Mouse (Mus musculus) spleen, embryonic (tissue): ENCODE results near the gene Sptlc2.

Source experiments
- CTCF ChIA-PET: fragments of 350-600 bp; sonication (Branson Sonifier 250); formaldehyde crosslinking; loops from one replicate; lab custom pipeline; 2022; lab: Charles Lee

Gene Sptlc2

GRCm38 (mm10) chr12:87397811-87398417, 9.8 kb upstream of the Sptlc2 start:
- CTCF ChIA-PET = interaction anchor here (0.7 kb wide), 1 partner anchor 49 kb away, joined by 7 read pairs; no protein-coding TSS in a partner anchor

GRCm38 (mm10) chr12:87397126-87397525, 9.0 kb upstream of the Sptlc2 start:
- CTCF ChIA-PET = interaction anchor here (0.7 kb wide), 1 partner anchor 48 kb away, joined by 7 read pairs; no protein-coding TSS in a partner anchor

GRCm38 (mm10) chr12:87394316-87394715, 6.2 kb upstream of the Sptlc2 start:
- CTCF ChIA-PET = no interaction called here

- CTCF ChIA-PET = no interaction called here
Measured at GRCm38 (mm10) chr12:87393447-87394145, 5.4 kb upstream of the Sptlc2 start.

DNA sequence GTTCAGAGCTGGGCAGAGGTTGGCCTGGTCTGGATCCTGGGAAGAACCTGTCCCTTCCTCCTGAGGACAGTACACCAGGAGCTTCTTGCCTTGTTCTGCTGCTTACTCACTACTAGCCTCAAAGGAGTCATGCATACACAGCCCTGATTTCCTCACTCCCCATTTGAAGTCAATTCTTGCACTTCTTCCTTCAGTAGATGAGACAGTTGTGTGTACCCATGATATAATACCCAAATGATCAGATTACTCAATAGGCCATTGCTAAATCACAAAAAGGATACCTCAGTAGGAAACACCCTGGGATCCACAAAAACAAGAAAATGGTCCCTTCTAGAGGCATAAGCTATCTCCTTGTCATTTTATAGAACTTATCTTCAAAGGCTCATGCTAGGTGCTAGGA, 3.2 kb upstream of the Sptlc2 start:
- CTCF ChIA-PET = interaction anchor here (0.5 kb wide), 1 partner anchor 21 kb away, joined by 3 read pairs; no protein-coding TSS in a partner anchor

DNA sequence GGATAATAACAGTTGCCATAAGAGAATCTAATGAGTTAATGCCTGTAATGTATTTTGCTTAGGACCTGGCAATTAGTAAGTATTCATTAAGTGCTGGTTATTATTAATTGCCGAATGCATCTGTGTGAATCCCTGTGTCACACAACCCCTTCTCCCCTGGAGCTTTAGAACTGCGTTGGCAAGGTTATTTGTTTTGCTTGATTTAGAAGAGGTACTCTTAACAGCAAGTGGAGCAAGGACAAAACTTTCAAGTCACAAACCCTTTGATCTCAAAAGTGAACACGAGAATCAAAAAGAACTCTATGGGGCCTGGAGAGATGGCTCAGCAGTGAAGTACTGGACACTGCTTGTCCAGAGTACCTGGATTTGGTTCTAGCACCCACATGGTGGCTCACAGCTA, 1.1 kb upstream of the Sptlc2 start:
- CTCF ChIA-PET = no interaction called here

DNA sequence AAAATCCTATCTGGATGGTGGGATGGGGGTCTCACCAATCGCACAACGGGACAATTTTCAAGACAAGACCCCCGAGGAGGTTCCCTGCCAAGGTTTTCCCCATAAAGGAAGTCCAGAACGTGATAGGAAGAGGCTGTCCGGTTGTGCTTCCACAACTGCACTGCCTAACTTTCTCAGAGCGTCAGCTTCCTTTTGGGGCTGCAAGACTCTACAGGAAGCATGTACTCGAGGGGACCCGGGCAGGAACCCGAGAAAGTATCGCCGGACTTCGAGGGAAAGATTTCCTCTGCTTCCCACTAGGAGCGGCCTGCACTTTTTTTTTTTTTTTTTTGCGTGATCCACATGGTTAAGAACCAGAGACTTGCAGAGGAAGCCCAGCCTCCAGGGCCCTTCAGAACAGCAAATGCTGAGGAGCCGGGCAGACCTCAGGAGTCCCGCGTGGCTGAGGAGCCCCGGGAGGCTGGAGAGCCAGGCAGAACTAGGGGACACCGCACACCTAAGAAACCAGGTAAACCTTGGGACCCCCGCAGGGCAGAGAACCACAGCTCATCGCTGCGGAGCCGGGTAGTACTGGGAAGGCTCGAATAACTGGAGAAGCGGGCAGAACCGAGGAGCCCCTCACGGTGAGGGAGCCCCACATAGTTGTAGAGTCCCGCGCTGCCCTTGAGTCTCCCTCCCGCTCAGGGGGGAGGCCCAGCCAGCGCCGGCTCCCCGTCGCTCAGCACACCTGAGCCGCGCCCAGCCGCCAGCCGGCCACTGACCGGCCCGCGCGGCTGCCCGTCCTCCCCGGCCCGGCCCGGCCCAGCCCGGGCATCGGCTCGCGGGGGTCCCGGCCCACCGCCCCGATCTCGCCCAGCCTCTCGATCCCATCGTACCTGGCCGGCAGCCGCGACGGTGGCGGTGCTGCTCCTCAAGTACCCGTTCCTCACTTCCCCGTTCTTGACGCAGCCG, 709 bp downstream of the Sptlc2 start:
- CTCF ChIA-PET = interaction anchor here (0.7 kb wide), 1 partner anchor 11 kb away, joined by 8 read pairs; no protein-coding TSS in a partner anchor

DNA sequence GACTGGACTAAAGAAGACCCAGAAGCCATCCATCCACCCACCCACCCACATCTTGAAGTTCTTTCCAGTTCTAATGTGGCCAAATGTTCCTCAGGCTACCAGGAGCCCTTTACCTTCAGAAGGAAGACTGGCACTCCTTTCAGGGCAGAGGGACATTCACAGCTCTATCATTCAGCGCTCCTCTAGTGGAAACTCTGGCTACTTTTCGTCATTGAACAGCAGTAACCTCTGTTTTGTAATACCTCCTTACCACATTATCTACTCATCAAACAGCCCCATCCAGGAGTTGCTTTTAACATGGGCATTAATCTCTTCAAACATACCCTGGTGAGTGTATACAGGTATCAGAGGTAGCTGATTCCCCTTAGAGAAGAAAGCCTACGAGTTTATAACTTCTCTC, 3.1 kb downstream of the Sptlc2 start:
- CTCF ChIA-PET = interaction anchor here (0.7 kb wide), 1 partner anchor 49 kb away, joined by 5 read pairs; no protein-coding TSS in a partner anchor

- CTCF ChIA-PET = interaction anchor here (0.6 to 0.7 kb wide), 2 partner anchors 18 to 634 kb away, joined by 3 to 21 read pairs; no protein-coding TSS in a partner anchor
Measured at GRCm38 (mm10) chr12:87381380-87381682, 6.8 kb downstream of the Sptlc2 start.

GRCm38 (mm10) chr12:87380586-87381379, 7.4 kb downstream of the Sptlc2 start:
- CTCF ChIA-PET = no interaction called here

DNA sequence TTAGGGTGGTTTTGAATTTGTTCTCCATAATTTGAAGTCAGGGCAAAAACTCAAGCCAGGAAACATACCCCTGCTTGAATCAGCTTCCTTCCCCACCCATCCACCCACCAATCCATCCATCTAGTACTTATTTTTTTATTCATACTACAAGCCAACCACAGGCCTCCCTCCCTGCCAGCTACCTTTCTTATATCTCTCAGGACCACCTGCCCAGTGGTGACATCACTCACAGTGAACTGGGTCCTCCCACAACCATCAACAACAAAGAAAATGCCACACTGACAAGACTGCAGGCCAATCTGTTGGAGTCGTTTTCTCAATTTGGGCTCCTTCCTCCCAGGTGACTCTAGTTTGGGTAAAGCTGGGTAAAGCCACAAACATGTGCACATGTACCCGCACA, 8.7 kb downstream of the Sptlc2 start:
- CTCF ChIA-PET = no interaction called here

DNA sequence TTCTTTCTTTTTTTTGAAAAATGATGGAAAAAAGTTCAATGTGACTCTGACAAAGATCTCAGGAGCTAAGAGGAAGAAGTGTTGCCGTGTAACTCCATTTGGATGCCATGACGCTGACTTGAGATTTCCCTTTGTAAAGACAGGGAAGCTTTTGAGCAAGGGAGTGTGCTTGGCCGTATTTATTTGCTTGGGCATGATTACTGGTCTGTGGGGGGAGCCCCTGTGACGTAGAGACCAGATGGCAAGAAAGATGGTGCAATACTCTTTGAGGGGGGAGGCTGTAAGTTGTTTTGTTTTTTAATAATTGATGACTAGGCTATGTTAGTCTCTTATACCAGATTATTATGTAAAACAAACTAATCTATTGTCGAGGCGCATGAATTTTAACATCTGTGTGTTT, 14.0 kb downstream of the Sptlc2 start:
- CTCF ChIA-PET = no interaction called here

DNA sequence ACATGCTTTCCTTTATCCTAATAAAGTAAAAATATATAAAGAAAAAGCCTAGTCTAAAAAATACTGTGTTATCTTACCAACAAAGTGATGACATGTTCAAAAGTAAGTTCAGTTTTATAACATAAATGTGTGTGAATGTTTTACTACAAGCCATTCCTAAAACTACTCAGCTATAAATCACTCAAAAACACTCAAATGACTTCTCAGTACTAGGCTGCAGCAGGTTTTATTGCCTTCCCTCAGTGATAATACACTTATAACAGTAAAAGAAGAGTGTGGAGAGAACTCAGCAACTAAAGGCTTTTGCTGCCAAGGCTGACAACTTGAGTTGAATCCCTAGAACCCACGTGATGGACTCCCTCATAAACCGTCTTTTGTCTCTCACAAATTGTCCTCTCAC, 18.8 kb downstream of the Sptlc2 start:
- CTCF ChIA-PET = no interaction called here

DNA sequence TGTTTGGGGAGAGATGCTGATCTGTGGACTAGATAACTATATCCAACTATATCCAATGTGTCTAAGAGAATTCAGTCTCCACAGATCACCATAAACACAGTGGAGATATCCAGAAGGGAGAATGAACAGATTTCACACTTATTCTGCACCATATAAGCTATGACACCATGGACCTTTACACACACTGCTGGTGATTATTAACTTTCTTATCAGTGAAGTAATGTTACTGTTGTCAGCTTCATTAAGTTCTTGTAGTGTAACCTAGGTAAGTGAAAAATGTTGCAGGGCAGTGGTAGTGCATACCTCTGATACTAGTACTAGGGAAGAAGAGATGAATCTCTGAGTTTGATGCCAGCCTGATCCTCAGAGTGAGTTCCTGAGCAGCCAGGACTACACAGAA, 20.1 kb downstream of the Sptlc2 start:
- CTCF ChIA-PET = interaction anchor here (0.5 to 0.7 kb wide), 2 partner anchors 34 to 1099 kb away, joined by 3 to 10 read pairs; no protein-coding TSS in a partner anchor

- CTCF ChIA-PET = interaction anchor here (0.9 kb wide), 1 partner anchor 48 kb away, joined by 3 read pairs; no protein-coding TSS in a partner anchor
Measured at GRCm38 (mm10) chr12:87365676-87366075, 22.5 kb downstream of the Sptlc2 start.

GRCm38 (mm10) chr12:87362111-87362510, 26.0 kb downstream of the Sptlc2 start:
- CTCF ChIA-PET = no interaction called here

DNA sequence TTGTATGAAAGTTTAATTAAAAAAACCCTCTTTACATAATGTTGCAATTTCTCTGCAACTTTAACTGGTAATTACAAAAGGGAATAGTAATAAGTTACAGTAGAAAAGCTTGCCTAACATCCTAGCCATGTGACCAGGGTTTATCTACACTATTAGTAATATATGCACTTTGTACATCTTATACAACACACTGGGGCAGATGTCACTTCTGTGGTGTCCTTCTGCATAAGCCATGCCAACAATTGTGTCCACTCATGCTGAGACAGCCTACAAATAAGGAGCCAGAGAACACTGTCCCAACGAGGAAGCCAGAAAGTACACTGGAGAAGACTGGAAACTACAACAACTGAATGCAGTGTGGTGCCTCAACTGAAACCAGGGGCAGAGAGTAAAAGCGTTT, 40.1 kb downstream of the Sptlc2 start:
- CTCF ChIA-PET = no interaction called here

GRCm38 (mm10) chr12:87347511-87347910, 40.6 kb downstream of the Sptlc2 start:
- CTCF ChIA-PET = no interaction called here

DNA sequence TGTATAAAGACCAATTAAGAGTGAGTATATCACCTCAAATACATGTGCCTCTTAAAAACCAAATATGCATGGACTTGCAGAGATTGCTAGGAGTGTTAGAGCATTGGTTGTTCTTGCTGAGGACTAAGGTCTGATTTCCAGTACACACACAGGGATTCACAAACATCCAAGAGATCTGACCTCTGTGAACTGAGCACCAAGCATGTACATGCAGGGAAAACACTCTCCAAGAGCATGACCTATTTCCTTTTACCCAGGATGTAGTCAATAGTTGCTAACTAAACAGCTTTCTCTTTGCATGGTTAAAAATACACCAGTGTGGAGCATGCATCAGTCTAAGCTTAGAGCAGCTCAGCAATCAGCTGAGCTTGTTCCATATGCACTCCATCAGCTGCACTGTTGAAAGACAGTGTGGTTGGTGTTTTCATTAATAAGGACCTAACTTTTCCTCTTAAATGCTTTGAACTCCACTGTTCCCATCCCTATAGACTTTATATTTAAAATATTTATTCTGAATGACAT, 45.0 kb downstream of the Sptlc2 start:
- CTCF ChIA-PET = no interaction called here

GRCm38 (mm10) chr12:87338082-87338481, 50.1 kb downstream of the Sptlc2 start:
- CTCF ChIA-PET = no interaction called here

GRCm38 (mm10) chr12:87334886-87335285, 53.3 kb downstream of the Sptlc2 start:
- CTCF ChIA-PET = no interaction called here
